Mouse (Mus musculus) embryonic facial prominence, embryonic 12.5 days (tissue): Measurements from ENCODE around the gene Ifngr2. TPM values are rescaled to one million over a fixed set of nuclear protein-coding genes. Genes with fewer than 3 reads are reported as not detected.

Experiments
- ATAC-seq: fragments of 200-750 bp; cut with Nextera tagmentation; 2 replicates; pipeline ENCODE4 v1.8.0; 2017; ENCODE audit not compliant: insufficient number of reproducible peaks, insufficient read depth, low FRiP score, low TSS enrichment
- H3K27ac ChIP-seq: fragments of 300-500 bp; sonication (generic); 2 replicates; pipeline ENCODE4 v1.5.1; 2016; ENCODE audit warnings: mild to moderate bottlenecking
- H3K27me3 ChIP-seq: fragments of 300-500 bp; sonication (generic); 2 replicates; pipeline ENCODE4 v1.6.1; 2016; ENCODE audit warnings: mild to moderate bottlenecking, moderate library complexity
- H3K36me3 ChIP-seq: fragments of 300-500 bp; sonication (generic); 2 replicates; pipeline ENCODE4 v1.6.1; 2016; ENCODE audit warnings: mild to moderate bottlenecking
- H3K4me1 ChIP-seq: fragments of 300-500 bp; sonication (generic); 2 replicates; pipeline ENCODE4 v1.6.1; 2016
- H3K4me2 ChIP-seq: fragments of 300-500 bp; sonication (generic); replicated peaks from 2 replicates; pipeline ENCODE4 v1.6.1; 2016; ENCODE audit warnings: mild to moderate bottlenecking, moderate library complexity
- H3K4me3 ChIP-seq: fragments of 300-500 bp; sonication (generic); 2 replicates; pipeline ENCODE4 v1.5.1; 2016; ENCODE audit warnings: mild to moderate bottlenecking
- H3K9ac ChIP-seq: fragments of 300-500 bp; sonication (generic); 2 replicates; pipeline ENCODE4 v1.6.1; 2016; ENCODE audit warnings: mild to moderate bottlenecking, moderate library complexity
- H3K9me3 ChIP-seq: fragments of 300-500 bp; sonication (generic); 2 replicates; pipeline ENCODE4 v1.6.1; 2016; ENCODE audit warnings: mild to moderate bottlenecking, moderate library complexity
- WGBS: fragments of 180-500 bp; shearing (Covaris S2); methylation state at CpG from one replicate; pipeline ENCODE4 v1.1.7; 2016; 5-methylcytosine and 5-hydroxymethylcytosine counted together
- polyA plus RNA-seq: library from polyadenylated mRNA; unstranded; fragments of >200 nt; fragmentation: Nextera tagmentation; extraction: Ambion mirVana; gene quantifications from 2 replicates; pipeline ENCODE4 v1.2.1, GENCODE M21; 2016

Ifngr2 gene
- polyA plus RNA-seq = 47.5 and 48.9 TPM in 2 replicates

DNA sequence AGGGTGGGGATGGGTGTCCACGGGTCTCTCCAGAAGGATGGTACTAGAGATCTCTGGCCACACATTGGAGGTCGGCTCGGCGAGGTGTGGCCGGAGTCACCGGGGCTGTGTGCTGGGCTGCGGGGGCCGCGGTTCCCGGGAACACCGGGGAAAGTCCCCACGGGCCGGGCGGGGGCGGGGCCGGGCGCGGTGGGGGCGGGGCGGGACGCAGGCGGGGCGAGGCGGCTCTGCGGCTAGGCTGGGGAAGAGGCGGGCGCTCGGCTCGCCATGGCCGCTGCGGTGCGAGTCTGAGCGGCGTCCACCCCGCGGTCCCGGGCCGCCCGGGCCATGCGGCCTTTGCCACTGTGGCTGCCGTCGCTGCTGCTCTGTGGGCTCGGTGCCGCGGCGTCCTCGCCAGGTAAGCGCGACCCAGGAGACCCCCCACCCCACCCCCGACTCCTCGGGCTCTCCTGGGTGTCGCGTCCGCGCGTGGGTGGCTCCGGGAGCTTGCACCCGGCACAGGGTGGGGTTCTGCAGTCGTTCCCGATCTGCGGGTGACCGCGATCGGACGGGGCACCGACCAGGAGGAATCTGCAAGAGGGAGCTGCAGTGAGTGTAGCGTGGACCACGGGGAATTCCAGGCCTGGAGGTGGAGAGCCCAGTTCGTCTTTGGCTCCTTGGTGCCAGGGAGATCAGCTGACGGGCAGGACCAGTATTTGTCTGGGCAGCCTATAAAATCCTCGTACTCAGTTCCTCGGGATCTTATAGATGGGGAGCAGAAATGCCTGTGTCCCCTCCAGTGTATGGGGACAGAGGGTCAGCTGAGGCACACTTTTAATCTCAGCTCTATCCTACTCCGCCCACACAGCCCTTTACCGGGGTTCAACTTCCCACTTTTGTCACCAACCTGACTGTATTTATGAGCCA is at the start of gene Ifngr2:
Ifngr2 (plus strand) TSS at position 237 of the 906 bp plus-strand sequence.
- Histone ChIP-seq H3K4me2 (peak within 1 kb of the TSS; percentile 73), H3K27ac (no peak within 1 kb of the TSS), H3K9me3 (no peaks in the 10 kb centered on the region), H3K27me3 (no peaks in the 10 kb centered on the region), H3K9ac (peak within 1 kb of the TSS; percentile 94), H3K4me3 (peak within 1 kb of the TSS; percentile 94), H3K36me3 (no peaks in the 10 kb centered on the region), H3K4me1 (peaks cover 18% of the 10 kb centered on the region)
- ATAC-seq = peak; percentile 84
- 1% methylated on average over 59 of the region's 74 CpGs for WGBS

DNA sequence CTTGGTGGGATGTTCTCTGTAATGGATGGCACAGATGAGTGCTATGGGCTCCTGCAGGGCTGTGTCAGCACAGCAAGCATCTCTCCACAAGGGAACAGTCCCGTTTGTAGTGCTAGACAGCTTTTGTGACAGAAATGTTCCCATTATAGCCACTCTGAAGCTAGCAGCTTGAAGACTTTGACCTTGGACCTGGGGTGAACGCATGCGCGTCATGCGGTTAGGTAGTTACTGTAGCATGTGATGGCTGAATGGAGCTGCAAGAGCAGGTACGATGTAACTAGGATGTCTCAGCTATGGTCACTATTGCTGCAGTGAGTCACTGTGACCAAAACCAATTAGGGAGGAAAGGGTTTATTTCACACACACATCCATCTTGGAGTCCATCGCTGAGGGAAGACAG is 48.8 kb upstream of the Ifngr2 start:
- Histone ChIP-seq H3K9me3 (no peaks in the 10 kb centered on the region), H3K4me3 (no peak overlapping the region), H3K27ac (no peak overlapping the region), H3K4me2 (no peak overlapping the region), H3K36me3 (peaks cover 87% of the 10 kb centered on the region), H3K4me1 (no peaks in the 10 kb centered on the region), H3K27me3 (no peaks in the 10 kb centered on the region), H3K9ac (no peak overlapping the region)
- ATAC-seq = no peak
- 91% methylated on average over 7 of the region's 7 CpGs for WGBS

- Histone ChIP-seq H3K27ac (no peak overlapping the region), H3K36me3 (peaks cover 75% of the 10 kb centered on the region), H3K9me3 (no peaks in the 10 kb centered on the region), H3K4me3 (no peak overlapping the region), H3K4me2 (no peak overlapping the region), H3K9ac (no peak overlapping the region), H3K4me1 (no peaks in the 10 kb centered on the region), H3K27me3 (no peaks in the 10 kb centered on the region)
- no peak for ATAC-seq
- WGBS = 88% methylated on average over 7 of the region's 7 CpGs
Measured at GRCm38 (mm10) chr16:91504701-91505100, 42.2 kb upstream of the Ifngr2 start.

DNA sequence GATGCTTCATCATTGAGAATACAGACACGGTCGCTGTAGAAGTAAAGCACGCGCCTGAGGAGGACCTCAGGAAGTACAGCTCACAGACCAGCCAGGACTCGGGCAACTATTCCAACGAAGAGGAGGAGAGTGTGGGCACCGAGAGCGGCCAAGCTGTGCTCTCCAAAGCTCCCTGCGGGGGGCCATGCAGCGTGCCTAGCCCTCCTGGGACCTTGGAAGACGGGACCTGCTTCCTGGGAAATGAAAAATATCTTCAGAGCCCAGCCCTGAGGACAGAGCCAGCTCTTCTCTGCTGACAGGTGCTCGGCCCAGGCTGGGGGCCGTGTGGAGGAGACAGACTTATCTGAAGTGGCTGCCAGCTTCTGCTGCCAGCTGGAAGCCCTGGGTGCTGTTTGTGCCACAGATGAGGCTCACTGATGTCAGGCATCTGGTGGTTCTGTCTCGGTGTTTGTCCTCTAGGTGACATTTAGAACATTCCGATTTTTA is 41.7 kb upstream of the Ifngr2 start:
- ATAC-seq = no peak
- peaks cover 70% of the 10 kb centered on the region for H3K36me3 ChIP-seq
- no peak overlapping the region for H3K4me3 ChIP-seq
- H3K9ac ChIP-seq = no peak overlapping the region
- no peaks in the 10 kb centered on the region for H3K27me3 ChIP-seq
- H3K4me1 ChIP-seq = no peaks in the 10 kb centered on the region
- 91% methylated on average over 15 of the region's 15 CpGs for WGBS
- no peak overlapping the region for H3K4me2 ChIP-seq
- H3K27ac ChIP-seq = no peak overlapping the region
- H3K9me3 ChIP-seq = no peaks in the 10 kb centered on the region

DNA sequence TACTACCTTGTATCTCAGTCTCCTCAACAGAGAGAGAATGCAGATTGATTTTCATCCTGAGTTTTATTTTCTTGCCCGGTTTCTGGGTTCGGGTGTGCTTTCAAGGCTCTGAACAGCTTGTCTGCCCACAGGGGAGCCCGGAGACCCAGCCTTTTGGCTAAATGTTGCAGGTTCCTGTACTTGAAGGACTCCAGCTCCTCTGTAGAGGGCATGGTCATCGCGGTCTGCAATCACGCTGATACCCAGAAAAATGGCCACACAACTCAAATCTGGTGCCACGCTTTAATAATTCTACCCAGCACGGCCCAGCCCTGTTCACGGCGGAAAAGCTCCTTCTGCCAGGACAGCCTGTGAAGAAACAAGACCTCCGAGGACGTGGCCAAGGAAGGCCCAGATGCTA is 40.5 kb upstream of the Ifngr2 start:
- Histone ChIP-seq H3K27me3 (no peaks in the 10 kb centered on the region), H3K36me3 (peaks cover 58% of the 10 kb centered on the region), H3K4me2 (no peak overlapping the region), H3K9me3 (no peaks in the 10 kb centered on the region), H3K9ac (no peak overlapping the region), H3K4me3 (no peak overlapping the region), H3K4me1 (no peaks in the 10 kb centered on the region), H3K27ac (no peak overlapping the region)
- 95% methylated on average over 12 of the region's 12 CpGs for WGBS
- no peak for ATAC-seq

DNA sequence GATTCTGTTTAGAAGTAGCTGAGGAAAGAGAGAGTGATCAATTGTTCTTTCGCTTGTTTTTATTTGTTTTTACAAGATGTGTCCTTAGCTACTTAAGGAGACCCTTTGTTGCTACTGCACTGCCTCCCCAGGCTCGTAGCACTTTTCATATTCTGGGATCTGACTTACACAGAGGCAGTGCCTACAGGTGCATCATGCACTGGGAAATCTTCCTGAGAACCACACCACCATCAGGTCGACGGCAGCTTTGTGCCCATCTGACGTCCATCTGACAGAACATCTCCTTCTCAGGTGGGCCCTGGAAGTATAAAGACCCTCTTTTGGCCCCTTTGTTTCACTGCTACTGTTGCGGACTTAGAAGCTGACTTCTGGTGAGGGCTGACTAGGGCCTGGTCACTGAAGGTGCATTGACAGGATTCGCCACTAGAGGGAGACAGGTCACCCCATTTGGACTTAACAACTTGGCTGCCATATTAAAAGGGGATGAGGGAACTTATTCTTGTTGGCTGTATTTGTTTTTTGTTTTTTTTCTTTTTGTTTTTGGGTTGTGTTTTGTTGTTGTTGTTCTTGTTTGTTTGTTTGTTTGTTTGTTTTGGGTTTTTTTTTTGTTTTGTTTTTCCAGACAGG is 34.6 kb upstream of the Ifngr2 start:
- 0 out of 2 replicates have a peak, but pooled peaks have one; percentile 52 for ATAC-seq
- Histone ChIP-seq H3K4me3 (no peak overlapping the region), H3K9ac (no peak overlapping the region), H3K9me3 (no peaks in the 10 kb centered on the region), H3K27ac (no peak overlapping the region), H3K27me3 (no peaks in the 10 kb centered on the region), H3K36me3 (peaks cover 7% of the 10 kb centered on the region; the same call in 1 of the 2 replicates), H3K4me2 (no peak overlapping the region), H3K4me1 (no peaks in the 10 kb centered on the region)
- 31% methylated on average over 7 of the region's 7 CpGs for WGBS

DNA sequence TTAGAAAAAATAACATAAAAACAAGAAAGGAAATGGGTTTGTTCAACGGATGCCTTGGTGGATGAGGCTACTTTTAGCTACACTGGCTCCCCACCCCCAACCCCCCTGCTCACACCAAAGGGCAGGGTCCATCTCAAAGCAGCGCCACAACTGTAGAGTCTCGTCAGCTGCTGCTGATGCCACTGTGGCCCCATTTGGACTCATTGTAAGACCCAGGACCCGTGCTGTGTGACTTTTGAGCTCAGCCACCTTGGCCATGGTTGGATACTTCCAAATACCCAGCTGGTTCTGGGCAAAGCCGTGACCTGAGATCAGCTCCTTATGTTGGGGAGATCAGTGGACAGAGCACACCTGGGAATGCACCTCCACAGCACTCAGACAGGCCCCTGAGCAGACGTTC is 33.8 kb upstream of the Ifngr2 start:
- WGBS = 91% methylated on average over 6 of the region's 6 CpGs
- H3K4me3 ChIP-seq = no peak overlapping the region
- no peak overlapping the region for H3K9ac ChIP-seq
- H3K36me3 ChIP-seq = no peaks in the 10 kb centered on the region
- ATAC-seq = no peak
- H3K4me1 ChIP-seq = no peaks in the 10 kb centered on the region
- no peak overlapping the region for H3K4me2 ChIP-seq
- no peak overlapping the region for H3K27ac ChIP-seq
- H3K27me3 ChIP-seq = no peaks in the 10 kb centered on the region
- H3K9me3 ChIP-seq = no peaks in the 10 kb centered on the region

- Histone ChIP-seq H3K4me1 (no peaks in the 10 kb centered on the region), H3K27ac (no peak overlapping the region), H3K27me3 (no peaks in the 10 kb centered on the region), H3K4me3 (no peak overlapping the region), H3K9ac (no peak overlapping the region), H3K36me3 (no peaks in the 10 kb centered on the region), H3K4me2 (no peak overlapping the region), H3K9me3 (no peaks in the 10 kb centered on the region)
- no peak for ATAC-seq
- WGBS = 80% methylated on average over 7 of the region's 7 CpGs
Measured at GRCm38 (mm10) chr16:91517020-91517419, 29.9 kb upstream of the Ifngr2 start.

DNA sequence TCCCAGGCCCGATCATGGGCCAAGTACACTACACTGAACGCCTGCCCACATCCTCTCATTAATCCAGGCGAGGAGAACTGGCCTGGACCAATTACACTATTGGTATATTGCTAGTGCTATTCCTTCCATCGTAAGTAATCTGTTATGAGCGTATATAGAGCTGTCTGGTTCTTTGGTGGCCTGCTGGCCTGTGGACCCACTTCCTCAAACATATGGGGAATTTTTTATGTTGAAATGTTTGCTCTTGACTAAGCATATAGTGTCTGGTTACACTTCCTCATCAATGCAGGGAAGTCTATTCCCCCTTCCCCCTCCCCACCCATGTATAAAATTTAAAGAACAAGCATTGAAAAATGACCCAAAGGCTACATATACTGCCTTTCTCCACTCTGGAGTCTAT is 24.8 kb upstream of the Ifngr2 start:
- 79% methylated on average over 5 of the region's 5 CpGs for WGBS
- H3K27me3 ChIP-seq = no peaks in the 10 kb centered on the region
- no peak overlapping the region for H3K4me3 ChIP-seq
- H3K4me2 ChIP-seq = no peak overlapping the region
- no peak for ATAC-seq
- no peaks in the 10 kb centered on the region for H3K4me1 ChIP-seq
- H3K9me3 ChIP-seq = no peaks in the 10 kb centered on the region
- H3K36me3 ChIP-seq = no peaks in the 10 kb centered on the region
- no peak overlapping the region for H3K27ac ChIP-seq
- H3K9ac ChIP-seq = no peak overlapping the region

DNA sequence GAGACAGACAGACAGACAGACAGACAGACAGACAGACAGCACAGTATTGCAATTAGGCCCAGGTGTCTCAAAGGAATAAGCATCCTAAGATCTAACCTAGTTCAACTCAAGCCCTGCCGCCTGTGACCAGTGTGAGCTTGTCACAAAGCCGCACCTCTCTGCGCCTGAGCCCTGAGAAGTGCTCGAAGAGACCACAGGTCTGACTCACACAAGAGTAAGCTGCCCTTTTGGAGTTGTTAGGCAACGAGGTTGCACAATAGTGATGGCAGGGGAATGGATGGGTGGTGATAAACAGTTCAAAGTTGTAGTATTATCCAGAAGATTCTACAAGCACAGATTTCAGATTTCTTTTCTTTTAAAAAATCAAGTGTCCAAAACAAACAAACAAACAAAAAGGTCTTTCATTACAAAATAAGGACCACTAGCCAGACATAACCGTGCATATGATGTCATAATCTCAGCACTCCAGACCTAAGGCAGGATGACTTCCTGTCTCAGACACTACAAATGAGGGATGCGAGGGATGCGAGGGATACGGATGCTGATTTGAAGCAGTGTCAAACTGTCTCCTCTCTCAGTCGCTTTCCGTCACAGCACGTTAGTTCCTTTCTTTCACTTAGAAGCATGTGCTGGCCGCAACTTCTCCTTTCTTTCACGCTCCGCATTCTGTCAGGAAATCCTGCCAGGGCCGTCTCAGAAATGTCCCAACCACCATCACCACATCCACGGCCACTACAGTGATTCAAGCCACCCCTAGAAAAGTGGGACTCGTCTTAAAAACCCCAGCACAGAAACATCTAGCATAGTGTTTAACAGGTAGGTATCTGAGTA is 24.2 kb upstream of the Ifngr2 start:
- 71% methylated on average over 18 of the region's 18 CpGs for WGBS
- Histone ChIP-seq H3K27me3 (no peaks in the 10 kb centered on the region), H3K4me1 (no peaks in the 10 kb centered on the region), H3K27ac (no peak overlapping the region), H3K4me2 (no peak overlapping the region), H3K9me3 (no peaks in the 10 kb centered on the region), H3K4me3 (no peak overlapping the region), H3K9ac (no peak overlapping the region), H3K36me3 (no peaks in the 10 kb centered on the region)
- no peak for ATAC-seq

GRCm38 (mm10) chr16:91524206-91524605 is 22.7 kb upstream of the Ifngr2 start:
- H3K27me3 ChIP-seq = no peaks in the 10 kb centered on the region
- no peak overlapping the region for H3K9ac ChIP-seq
- no peak overlapping the region for H3K4me3 ChIP-seq
- no peaks in the 10 kb centered on the region for H3K36me3 ChIP-seq
- no peaks in the 10 kb centered on the region for H3K9me3 ChIP-seq
- no peak overlapping the region for H3K4me2 ChIP-seq
- no peak for ATAC-seq
- H3K4me1 ChIP-seq = no peaks in the 10 kb centered on the region
- H3K27ac ChIP-seq = no peak overlapping the region
- WGBS = 88% methylated on average over 5 of the region's 5 CpGs
